Mouse (Mus musculus) adrenal gland, adult 10 weeks (tissue): ENCODE measurements around the gene Myocos. TPM values are rescaled to one million over a fixed set of nuclear protein-coding genes. Genes with fewer than 3 reads are reported as not detected.

Source experiments
- polyA plus RNA-seq: library from polyadenylated mRNA; stranded (reverse); fragments of 350-450 nt; fragmentation: Illumina TruSeq; extraction: RNeasy Lipid Tissue Mini Kit (QIAGEN cat#74804); gene quantifications from one replicate; pipeline ENCODE4 v1.2.3, GENCODE M21; 2014; ENCODE audit warnings: low read depth, low replicate concordance

Gene Myocos
- polyA plus RNA-seq: not detected

DNA sequence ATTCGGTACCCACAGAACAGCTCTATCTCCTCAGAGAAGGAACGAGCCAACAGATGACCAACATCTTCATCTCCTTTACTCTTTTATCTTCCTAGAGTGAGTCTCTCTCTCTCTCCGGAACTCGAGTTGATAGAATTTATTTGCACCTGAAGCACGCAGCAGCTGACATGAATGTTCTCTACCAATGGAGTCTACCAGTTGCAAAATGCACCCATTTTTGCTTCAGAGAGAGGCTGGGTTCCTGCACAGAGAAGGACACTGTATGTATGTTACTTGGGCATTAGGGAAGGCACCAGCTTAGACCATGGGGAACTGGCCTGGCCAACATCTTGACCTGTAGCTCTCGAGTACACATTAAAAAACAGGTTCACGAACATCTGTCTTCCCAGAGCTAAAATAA is at the start of gene Myocos:
Gene Myocos (minus strand): TSS at position 101 of the 400 bp plus-strand sequence.

DNA sequence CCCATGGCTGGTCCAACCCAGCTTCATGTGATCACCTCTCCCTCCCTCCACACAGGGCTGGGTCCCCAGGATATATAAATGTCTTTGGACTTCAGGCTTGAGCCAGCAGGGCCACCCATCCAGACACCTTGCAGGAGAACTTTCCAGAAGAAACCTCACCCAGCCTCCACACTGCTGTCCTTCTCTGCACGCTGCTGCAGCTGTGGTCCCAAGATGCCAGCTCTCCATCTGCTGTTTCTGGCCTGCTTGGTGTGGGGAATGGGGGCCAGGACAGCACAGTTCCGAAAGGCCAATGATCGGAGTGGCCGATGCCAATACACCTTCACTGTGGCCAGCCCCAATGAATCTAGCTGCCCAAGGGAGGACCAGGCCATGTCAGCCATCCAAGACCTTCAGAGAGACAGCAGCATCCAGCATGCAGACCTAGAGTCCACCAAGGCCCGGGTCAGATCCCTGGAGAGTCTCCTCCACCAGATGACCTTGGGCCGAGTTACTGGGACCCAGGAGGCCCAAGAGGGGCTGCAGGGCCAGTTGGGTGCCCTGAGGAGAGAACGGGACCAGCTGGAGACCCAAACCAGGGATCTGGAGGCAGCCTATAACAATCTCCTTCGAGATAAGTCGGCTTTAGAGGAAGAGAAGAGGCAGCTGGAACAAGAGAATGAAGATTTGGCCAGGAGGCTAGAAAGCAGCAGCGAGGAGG is 18.8 kb downstream of the Myocos start, which contains the start of gene Myoc:
Gene Myoc (plus strand): TSS at position 105 of the 700 bp plus-strand sequence.

Other genes with a start within 250 kb of the Myocos start
- gene Dnm3, start 180.2 kb downstream of the Myocos start, polyA plus RNA-seq: 22.0 TPM
- gene Mettl13, start 109.7 kb downstream of the Myocos start, polyA plus RNA-seq: 4.7 TPM
- gene Vamp4, start 87.7 kb downstream of the Myocos start, polyA plus RNA-seq: 164 TPM
- gene Myoc, start 19.1 kb downstream of the Myocos start, polyA plus RNA-seq: 0.29 TPM
- 92.4 TPM for gene Prrc2c, start 82.3 kb upstream of the Myocos start, polyA plus RNA-seq
- gene Fmo4, start 155.8 kb upstream of the Myocos start, polyA plus RNA-seq: 3.1 TPM
- 789 TPM for gene Fmo1, start 208.4 kb upstream of the Myocos start, polyA plus RNA-seq
- gene Fmo2, start 240.5 kb upstream of the Myocos start, polyA plus RNA-seq: 115 TPM